Mouse (Mus musculus): ENCODE measurements around the gene Glis3.

Gene Glis3

DNA sequence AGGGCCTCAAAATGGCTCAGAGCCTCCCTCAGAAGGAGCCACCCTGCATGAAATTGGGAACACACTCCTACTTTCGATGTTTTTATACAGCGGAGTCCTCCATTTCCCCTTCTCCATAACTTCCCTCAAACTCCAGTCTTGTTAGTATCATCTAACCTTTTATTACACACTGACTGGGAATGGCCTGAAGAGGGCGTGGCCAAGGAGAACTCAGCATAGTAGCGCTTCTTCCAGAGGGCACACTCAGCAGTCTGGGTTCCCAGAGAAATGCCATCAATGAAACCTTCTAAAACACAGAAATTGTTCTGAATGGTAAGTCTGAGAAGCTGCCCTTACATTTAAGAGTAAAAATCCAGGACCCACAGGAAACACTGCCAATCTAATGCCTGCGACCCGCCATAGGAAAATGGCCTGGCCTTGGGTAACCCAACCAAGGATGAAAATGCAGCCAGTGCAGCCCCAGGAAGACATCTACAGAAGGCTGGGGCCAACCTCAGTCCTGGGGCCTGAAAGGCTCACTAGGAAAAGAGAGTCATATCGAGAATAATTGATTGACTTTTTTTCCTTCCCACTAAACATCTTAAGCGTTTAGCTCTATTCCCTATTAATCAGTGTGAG, 159.6 kb downstream of the Glis3 start:
- in situ Hi-C loops (cut with MboI; ENCODE audit: low pct_unique_long_range_greater_than_20kb in 1 of 2, low sequenced_read_pairs in 2 of 2, unreplicated experiment in 1 of 2), result no loop called here

DNA sequence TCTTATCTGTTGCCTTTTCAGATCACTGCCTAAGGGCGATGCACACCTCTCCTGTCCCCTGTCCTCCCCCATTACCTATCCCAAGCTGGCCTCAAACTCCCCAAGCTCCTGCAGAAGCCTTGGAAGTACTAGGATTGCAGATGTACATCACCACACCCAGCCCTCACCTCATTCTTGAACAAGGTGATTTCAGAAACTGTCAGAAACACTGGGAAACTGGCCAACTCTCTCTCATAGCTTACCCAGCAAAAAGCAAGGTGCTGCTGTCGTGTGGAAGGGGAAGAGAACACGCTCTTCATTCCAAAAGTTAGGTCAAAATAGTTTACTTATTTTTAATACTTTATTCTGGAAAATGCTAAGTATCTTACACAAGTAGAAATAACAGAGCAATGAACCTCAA, 160.6 kb downstream of the Glis3 start:
- in situ Hi-C loops (cut with MboI; ENCODE audit: low pct_unique_long_range_greater_than_20kb in 1 of 2, low sequenced_read_pairs in 2 of 2, unreplicated experiment in 1 of 2), result no loop called here

DNA sequence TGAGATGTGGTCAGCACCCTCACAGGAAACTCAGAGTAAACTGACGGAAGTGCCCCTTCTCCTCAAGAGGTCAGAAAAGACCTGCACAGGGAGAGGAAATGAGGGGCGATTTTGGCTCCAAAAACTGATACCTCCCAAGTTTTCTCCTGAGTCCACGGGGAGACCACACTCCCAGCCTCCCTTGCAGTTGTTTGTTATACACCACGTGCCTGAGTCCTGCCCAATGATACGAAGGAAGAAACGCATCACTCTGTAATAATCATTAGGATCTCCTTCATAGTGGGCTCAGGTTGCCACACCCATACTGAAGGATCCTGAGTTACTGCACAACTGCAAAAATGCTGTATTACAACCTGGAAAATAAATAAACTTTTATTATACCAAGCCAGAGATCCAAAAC, 161.0 kb downstream of the Glis3 start:
- in situ Hi-C loops (cut with MboI; ENCODE audit: low pct_unique_long_range_greater_than_20kb in 1 of 2, low sequenced_read_pairs in 2 of 2, unreplicated experiment in 1 of 2), result no loop called here

DNA sequence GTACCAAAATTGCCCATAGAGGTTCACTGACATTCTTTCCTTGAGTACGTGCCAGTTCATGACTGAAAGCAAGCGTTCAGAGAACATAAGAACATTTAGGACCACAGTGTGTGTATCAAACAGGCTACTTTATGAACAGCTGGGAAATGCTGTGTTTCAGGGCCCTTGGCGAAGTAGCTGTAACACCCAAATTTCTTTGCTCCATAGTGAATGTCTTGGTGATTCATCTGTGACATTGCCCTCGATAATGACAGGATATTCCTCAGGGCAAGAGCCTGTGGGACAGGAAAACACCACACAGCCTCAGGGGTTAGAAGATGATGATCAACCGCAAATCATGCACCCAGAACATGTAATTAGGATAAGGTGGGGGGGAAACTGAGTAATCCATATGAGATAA, 161.6 kb downstream of the Glis3 start:
- in situ Hi-C loops (cut with MboI; ENCODE audit: low pct_unique_long_range_greater_than_20kb in 1 of 2, low sequenced_read_pairs in 2 of 2, unreplicated experiment in 1 of 2), result no loop called here

DNA sequence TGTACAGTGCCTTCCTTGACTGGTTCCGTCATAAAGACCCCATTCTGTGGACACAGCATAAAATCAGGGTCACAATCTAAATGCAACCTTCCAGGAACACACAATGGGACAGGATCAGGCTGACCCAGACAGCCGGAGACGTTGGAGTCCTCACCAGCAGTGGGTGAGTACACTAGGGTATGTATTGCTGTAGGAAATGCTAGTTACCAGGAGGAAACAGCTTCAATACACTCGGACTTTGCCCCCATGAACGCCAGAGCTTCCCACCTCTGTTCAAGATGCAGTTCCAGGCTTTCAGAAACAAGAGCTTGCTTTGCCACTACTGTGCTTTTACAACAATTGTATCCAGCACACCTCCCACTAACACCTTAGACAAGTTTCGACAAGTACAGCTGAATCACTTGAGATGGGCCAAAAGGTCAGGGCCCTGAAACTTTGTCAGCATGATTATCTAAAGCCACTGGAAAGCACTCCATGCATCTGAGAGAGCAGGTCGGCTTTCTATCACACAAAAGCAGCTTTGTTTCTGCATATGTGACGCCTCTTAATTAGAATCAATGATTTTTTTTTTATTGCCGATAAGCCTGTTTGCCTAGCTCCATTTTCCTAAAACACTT, 162.3 kb downstream of the Glis3 start:
- in situ Hi-C loops (cut with MboI; ENCODE audit: low pct_unique_long_range_greater_than_20kb in 1 of 2, low sequenced_read_pairs in 2 of 2, unreplicated experiment in 1 of 2), result no loop called here

DNA sequence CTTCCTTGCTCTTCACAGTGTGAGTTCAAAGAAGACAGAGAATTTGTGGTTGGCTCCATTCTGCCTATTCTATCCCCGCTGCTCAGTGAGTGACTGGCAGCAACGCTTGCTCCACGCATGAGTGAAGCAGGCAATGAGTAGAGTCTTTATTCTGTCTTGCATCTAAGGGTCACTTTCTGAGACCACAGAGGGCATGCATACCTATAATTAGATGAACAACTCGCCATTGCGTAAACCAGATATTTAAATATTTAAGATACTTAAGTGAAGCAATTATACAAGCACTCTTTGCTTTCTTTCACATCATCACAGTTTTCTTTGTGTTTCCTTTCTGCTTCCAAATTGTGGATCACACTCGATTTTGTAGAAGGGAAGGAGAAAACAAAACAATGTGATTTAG, 163.4 kb downstream of the Glis3 start:
- in situ Hi-C loops (cut with MboI; ENCODE audit: low pct_unique_long_range_greater_than_20kb in 1 of 2, low sequenced_read_pairs in 2 of 2, unreplicated experiment in 1 of 2), result no loop called here

DNA sequence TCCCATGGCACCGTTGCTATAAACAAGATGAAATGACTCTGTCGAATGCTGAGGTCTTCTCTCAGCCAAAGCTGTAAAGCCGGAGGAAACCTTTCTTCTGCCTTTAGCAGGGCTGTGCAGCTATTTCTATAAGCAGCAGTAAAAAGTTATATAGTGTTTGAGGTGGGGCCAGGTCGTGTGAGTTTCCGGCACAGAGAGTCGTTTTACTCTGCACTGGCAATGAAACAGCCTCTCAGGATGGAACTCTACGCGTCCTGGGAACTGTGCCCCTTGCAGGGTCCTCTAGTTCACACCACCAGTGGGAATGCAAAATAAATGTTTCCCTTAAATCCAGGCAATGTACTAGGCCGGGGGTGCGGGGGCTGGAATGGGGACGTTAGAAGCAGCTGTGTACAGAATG, 167.4 kb downstream of the Glis3 start:
- in situ Hi-C loops (cut with MboI; ENCODE audit: low pct_unique_long_range_greater_than_20kb in 1 of 2, low sequenced_read_pairs in 2 of 2, unreplicated experiment in 1 of 2), result no loop called here

DNA sequence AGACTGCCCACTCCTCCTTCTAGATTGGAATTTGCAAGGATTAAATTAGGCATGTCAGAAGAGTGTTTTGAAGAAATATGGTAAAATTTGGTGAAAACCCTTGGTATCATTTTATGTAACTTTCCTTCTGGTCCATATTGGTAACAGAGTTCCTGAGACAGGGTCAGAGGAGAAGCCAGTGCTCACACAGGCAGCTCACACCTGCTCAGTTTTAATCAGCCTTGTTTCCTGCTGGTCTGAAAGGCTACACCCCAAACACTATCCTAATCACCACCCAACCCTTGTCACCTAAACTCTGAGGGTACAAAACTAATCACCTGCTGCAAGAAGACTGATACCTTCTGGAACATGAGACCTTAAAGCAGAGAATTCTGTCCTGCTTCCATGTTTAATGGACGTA, 168.0 kb downstream of the Glis3 start:
- in situ Hi-C loops (cut with MboI; ENCODE audit: low pct_unique_long_range_greater_than_20kb in 1 of 2, low sequenced_read_pairs in 2 of 2, unreplicated experiment in 1 of 2), result no loop called here

DNA sequence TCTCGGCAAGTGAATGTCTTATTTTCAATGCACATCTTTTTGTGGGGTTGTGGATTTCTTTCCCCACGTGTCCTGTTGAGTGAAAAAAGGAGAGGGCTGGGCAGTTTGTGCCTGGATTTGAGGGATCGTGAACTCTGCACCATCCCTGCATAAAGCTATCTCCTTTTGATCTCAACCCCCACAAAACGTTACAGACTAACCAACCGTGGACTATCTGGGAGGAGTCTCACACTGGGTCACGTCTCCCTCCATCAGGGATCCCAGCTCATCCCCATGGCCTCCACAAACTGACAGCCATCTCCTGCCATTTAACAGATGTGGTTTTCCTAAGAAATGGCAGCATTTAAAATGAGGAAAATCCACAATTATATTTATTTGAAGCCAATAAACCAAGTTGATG, 174.5 kb downstream of the Glis3 start:
- in situ Hi-C loops (cut with MboI; ENCODE audit: low pct_unique_long_range_greater_than_20kb in 1 of 2, low sequenced_read_pairs in 2 of 2, unreplicated experiment in 1 of 2), result no loop called here

DNA sequence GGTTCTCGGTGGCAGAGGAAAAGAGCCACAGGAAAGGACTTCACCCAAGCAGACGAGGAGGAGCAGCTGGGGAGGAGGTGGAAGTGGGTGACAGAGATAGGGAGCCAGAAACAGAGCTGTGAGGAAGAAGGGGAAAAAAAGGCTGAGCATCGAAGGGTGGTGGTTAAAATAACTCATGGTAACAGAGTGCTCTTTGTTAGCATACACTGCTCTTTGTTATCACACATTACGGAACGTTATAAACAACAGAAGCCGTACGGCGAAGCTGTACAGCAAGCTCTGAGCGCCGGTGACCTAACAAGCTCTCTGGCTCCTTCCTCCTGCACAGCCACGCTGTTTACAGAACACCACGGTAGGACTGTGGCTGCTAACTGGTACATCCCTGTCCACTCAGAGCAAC, 176.9 kb downstream of the Glis3 start:
- in situ Hi-C loops (cut with MboI; ENCODE audit: low pct_unique_long_range_greater_than_20kb in 1 of 2, low sequenced_read_pairs in 2 of 2, unreplicated experiment in 1 of 2), result no loop called here

DNA sequence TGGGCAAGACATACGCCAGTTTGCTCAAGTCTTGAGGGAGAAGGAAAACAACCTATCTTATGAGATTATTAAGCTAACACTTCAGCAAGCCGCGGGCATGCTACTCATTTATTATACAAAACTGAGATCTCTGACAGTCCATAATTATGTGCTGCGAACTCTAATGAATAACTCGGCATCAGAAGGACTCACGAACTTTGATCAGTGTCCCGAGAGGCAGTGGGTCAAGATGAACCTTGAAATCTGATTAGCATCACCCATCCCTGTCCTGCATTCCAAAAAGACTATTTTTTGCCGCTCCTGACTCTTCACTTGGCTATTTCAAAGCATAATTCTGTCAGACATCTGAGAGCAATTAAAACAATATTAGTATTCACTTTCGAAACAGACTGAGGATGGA, 178.9 kb downstream of the Glis3 start:
- in situ Hi-C loops (cut with MboI; ENCODE audit: low pct_unique_long_range_greater_than_20kb in 1 of 2, low sequenced_read_pairs in 2 of 2, unreplicated experiment in 1 of 2), result no loop called here

DNA sequence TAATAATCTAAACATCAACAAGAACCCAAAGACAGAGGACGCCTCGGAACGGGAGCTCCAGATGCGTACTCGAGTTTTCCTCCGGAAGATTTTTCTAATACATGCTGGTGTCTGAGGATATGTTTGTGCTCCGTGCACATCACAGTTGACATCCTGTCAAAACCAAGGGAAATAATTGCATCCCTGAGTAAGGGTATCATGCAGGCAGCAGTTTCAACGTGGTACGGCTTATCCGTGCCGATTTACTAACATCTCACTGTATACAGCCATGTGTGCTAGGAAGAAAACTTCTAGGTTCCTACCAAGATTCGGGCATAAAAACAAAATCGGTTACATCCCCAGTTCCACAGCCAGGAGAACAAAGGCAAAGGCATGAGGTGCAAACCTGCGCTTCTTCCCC, 179.4 kb downstream of the Glis3 start:
- in situ Hi-C loops (cut with MboI; ENCODE audit: low pct_unique_long_range_greater_than_20kb in 1 of 2, low sequenced_read_pairs in 2 of 2, unreplicated experiment in 1 of 2), result no loop called here

DNA sequence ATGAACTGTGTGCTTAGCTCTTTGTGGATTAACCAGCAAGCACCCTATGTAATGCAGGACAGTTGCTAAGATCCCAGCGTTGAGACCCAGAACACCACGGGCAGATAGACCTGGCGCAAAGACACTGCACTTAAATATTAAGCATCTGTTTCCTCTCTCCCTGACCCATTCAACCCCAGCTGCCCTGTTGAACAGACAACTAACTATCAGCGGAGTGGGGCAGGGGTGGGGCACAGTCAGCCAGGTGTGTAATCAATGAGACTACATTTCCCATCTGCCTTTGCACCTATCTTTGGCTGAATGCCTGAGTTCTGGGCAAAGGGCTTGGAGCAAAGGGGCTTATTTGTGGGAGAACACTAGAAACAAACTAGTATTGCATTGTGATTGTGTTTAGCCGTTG, 180.1 kb downstream of the Glis3 start:
- in situ Hi-C loops (cut with MboI; ENCODE audit: low pct_unique_long_range_greater_than_20kb in 1 of 2, low sequenced_read_pairs in 2 of 2, unreplicated experiment in 1 of 2), result no loop called here

DNA sequence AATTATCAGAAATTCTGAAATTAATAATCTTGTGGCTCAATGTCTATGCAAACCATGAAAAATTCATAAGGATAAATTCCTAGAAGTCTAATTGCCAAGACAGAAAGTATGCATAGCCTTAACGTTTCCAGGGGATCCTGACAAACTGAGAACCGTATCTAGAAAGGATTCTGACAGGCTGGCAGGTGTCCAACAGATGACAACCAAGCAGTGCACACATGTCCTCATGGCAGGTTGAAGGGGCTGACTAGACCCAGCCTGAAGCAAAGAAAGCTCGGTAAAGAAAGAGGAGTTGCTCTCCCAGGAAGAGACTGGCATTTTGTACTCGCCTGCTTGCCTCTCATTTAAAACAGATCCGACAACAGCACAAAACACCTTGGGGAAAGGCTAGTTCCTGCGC, 184.0 kb downstream of the Glis3 start:
- in situ Hi-C loops (cut with MboI; ENCODE audit: low pct_unique_long_range_greater_than_20kb in 1 of 2, low sequenced_read_pairs in 2 of 2, unreplicated experiment in 1 of 2), result no loop called here

DNA sequence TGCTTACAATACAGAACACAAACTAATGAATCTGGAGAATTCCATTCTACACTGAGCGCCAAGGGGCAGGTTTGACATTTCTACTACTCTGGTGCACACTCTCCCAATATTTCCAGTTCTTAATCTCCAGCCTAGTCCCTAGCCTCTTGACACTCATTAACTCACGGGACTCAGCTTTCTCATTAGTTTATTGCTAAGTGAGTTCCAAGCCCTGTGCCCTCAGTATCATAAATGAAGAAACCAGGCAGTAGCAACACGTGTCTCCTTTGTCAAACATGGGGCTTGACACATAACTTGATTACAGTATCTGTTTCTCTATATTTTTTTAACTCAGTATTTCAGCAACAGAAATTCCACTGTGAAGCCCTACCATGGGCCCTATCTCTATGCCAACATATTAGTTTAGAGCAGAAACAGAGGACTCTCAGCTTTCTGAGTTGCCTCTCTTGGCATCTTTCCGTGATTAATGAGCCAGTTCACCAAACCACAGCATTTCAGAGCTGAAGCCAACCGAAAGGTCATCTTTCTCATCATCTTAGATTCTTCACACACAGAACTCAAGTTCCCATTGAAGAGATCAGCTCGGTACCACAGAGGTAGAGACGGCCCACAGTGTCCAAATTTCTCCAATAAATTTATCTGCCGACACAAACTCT, 186.1 kb downstream of the Glis3 start:
- in situ Hi-C loops (cut with MboI; ENCODE audit: low pct_unique_long_range_greater_than_20kb in 1 of 2, low sequenced_read_pairs in 2 of 2, unreplicated experiment in 1 of 2), result no loop called here

DNA sequence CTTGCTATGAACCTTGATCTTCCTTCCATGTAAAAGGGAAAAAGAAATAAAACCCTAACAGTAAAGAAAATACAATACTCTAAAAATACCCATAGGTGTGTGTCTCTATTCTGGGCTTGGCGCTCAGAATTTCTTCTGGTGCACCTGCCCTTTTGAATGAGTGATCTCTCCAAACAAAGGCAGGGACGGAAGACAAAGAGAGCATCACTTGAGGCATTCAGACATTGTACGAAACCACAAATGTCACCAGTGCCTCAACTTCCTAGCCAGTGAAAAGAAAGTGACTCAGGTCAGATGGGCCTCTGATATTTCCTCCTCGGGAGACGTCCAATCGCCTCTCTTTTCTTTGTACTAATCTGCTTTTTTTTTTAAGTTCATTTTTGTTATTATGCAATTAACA, 201.8 kb downstream of the Glis3 start:
- in situ Hi-C loops (cut with MboI; ENCODE audit: low pct_unique_long_range_greater_than_20kb in 1 of 2, low sequenced_read_pairs in 2 of 2, unreplicated experiment in 1 of 2), result no loop called here

DNA sequence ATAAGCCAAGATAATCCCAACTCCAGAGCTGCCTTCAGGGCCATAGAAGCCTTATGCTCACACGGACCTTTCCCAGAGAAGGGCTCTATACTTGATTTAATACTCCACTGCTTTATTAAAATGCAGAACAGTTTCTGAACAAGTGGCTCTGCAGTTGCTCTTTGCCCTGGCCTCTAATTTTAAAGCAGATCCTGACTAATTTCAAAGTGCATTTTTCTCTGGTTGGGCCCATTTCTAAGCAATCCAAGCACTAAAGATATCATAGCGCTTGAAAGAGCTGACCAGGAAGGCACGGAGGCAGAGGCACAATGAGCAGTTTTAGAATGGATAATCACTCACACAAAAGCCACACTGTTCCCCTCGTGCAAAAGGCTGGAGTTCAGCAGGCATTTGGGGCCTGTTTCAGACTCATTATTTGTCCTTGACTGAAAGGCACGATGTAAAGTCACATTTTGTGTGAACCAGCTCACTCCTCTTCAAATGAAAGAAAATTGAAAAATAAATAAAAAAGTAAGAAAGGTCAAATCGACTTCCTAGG, 202.5 kb downstream of the Glis3 start:
- in situ Hi-C loops (cut with MboI; ENCODE audit: low pct_unique_long_range_greater_than_20kb in 1 of 2, low sequenced_read_pairs in 2 of 2, unreplicated experiment in 1 of 2), result no loop called here

DNA sequence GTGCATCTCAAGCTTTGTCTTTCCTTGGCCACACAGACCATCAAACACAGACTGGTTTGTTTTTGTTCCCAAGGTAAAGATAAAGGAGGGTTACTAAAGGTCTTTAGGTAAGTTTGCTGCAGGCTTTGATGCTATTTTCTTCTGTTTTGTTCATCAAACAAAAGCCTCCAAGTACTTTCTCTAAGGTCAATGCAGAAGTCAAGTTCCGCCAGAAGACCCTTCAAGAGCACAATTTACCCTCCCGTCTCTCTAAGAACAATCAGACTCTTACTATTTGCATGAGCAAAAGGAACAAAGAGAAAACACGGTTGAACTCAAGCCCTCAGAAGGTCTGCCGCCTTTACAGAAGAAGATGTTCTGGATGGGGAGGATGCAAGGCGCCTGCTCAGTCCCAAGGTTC, 206.3 kb downstream of the Glis3 start:
- in situ Hi-C loops (cut with MboI; ENCODE audit: low pct_unique_long_range_greater_than_20kb in 1 of 2, low sequenced_read_pairs in 2 of 2, unreplicated experiment in 1 of 2), result no loop called here

DNA sequence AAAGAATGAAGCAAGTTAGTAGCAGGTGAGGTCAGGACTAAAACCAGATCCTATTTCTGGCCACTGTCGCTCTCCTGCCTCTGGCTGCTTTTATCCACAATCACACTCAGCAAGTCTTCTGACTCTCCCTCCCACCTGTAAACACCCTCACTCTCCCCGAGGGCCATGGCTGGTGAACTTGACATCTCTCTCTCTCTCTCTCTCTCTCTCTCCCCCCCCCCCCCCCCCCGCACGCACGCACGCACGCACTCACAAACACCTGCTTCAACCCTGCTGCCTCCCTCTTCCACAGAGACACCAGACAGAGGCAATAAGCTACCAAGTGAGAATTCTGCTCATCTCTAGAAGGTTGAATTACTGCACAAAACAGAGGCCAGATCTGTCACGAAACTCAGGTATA, 208.7 kb downstream of the Glis3 start:
- in situ Hi-C loops (cut with MboI; ENCODE audit: low pct_unique_long_range_greater_than_20kb in 1 of 2, low sequenced_read_pairs in 2 of 2, unreplicated experiment in 1 of 2), result no loop called here

DNA sequence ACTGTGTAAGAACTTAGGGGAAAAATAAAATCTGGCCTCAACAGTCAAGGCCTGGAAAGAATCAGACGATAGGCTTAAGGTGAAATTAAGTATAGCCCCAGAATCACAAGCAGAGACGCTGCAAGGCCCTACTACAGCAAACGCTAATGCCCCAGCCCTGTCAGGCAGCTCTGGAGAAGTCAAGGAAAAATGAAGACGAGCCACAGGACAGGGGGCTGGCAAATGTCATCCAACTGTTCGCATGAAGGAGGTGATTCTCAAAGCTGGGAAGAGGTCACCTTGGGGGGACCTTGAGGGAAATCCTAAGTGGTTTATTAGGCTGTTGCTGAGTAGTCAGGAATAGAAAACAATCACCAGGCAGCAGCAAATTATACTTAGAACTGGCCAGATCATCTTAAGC, 214.1 kb downstream of the Glis3 start:
- in situ Hi-C loops (cut with MboI; ENCODE audit: low pct_unique_long_range_greater_than_20kb in 1 of 2, low sequenced_read_pairs in 2 of 2, unreplicated experiment in 1 of 2), result no loop called here

Data from mouse embryonic stem cell (cell line).